Mouse (Mus musculus) neutrophil, adult 5-6 weeks (primary cell): ENCODE measurements around the gene Cog5. TPM values are rescaled to one million over a fixed set of nuclear protein-coding genes. Genes with fewer than 3 reads are reported as not detected.

ENCODE experiments used
- total RNA-seq: library from RNA; stranded (forward); fragments of 200-1000 nt; gene quantifications from 2 replicates; pipeline ENCODE4 v1.2.3, GENCODE M21; 2017

Cog5 gene
- total RNA-seq, 1 experiment from 2014 or later, result 63.9 TPM

Other genes with a start within 250 kb of the Cog5 start
- 10.9 and 12.6 TPM in 2 replicates for gene Cbll1, start 155.3 kb upstream of the Cog5 start, total RNA-seq
- not detected in 2 replicates for gene Slc26a4, start 94.9 kb upstream of the Cog5 start, total RNA-seq
- gene Bcap29, start 20.2 kb upstream of the Cog5 start, total RNA-seq, result 11.3 and 12.4 TPM in 2 replicates
- gene Dus4l, start within 50 bp of the Cog5 start, total RNA-seq, result 5.9 and 7.6 TPM in 2 replicates
- gene Gpr22, start 59.1 kb downstream of the Cog5 start, total RNA-seq, result not detected in 2 replicates